In the genomic region with DNA sequence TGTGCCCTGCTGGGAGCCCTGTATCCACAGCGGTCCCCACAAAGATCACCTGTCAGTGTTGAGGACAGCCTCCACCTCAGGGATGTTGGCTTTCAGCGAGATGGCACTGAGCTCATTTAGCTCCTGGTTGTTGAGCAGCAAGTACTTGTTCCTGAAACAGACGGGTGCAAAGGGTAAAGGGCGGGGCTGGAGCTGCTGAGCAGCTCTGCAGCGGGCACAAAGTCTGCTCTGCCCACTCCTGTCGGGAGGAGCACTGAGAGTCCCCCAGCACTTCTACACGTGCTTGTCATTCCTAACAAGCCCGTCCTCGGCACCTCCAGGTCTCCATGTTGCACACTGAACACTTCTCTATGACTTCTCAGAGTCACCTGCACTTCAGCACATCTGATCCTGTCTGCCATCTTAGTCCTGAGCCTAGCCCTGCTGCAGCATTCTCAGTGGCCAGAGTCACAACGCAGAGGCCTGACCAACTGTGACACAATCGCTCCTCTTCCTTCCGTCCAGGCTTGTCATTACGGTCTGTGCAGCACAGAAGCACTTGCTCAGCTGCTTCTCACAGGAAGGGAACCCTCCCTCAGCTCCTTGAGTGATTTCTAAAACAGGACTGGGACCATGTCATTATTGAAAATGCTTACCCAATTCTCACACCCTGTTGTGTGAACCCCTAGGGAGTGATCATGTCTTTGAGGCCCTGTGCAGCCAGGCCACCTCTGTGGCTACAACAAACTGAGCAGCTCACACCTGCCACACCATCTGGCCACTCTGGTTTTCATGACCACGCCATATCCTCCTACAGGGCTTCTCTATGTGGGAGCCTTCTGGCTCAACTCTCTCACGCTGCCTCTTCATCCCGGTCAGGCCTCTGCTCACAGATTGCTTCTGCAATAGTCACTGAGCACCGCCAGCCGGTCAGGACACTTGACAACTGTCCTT, we compare ENCODE assay signal across 11 mouse cellular contexts. TPM values are rescaled to one million over a fixed set of nuclear protein-coding genes. Genes with fewer than 3 reads are reported as not detected.
DNase-seq lines count a peak whose midpoint lies in the region; ATAC-seq lines count a peak whose summit lies in the region.
"Had no signal": no experiment of that assay in that cellular context is flagged by ENCODE, and none has a peak within 500 bp of the region (broad histone marks: within the 10 kb centered on the region; RNA-seq: fewer than 3 reads in every experiment).

No protein-coding gene starts in this region.

- peaks cover 17% of the 10 kb centered on the region for H3K4me1 ChIP-seq in forebrain, embryonic 13.5 days
- H3K4me1 ChIP-seq in forebrain, embryonic 11.5 days (replicated peaks; ENCODE audit: control insufficient read depth, insufficient read depth, low read length) = no peaks in the 10 kb centered on the region
- H3K4me1 ChIP-seq in hindbrain, embryonic 10.5 days (replicated peaks) = peaks cover 12% of the 10 kb centered on the region; the same call in 1 of the 2 replicates
- H3K4me1 ChIP-seq: embryonic facial prominence, embryonic 15.5 days; limb, embryonic 13.5 days had no signal

- no peaks in the 10 kb centered on the region for H3K9me3 ChIP-seq in forebrain, embryonic 13.5 days (replicated peaks)
- no peaks in the 10 kb centered on the region for H3K9me3 ChIP-seq in forebrain, embryonic 11.5 days (ENCODE audit: control insufficient read depth, low read length)
- no peaks in the 10 kb centered on the region for H3K9me3 ChIP-seq in hindbrain, embryonic 10.5 days
- H3K9me3 ChIP-seq: embryonic facial prominence, embryonic 15.5 days; limb, embryonic 13.5 days had no signal

- peaks cover 95% of the 10 kb centered on the region for H3K36me3 ChIP-seq in forebrain, embryonic 13.5 days (ENCODE audit: poor library complexity, severe bottlenecking)
- no peaks in the 10 kb centered on the region; the same call in 1 of the 2 replicates for H3K36me3 ChIP-seq in forebrain, embryonic 11.5 days (ENCODE audit: control insufficient read depth, insufficient read depth, low read length)
- peaks cover 99% of the 10 kb centered on the region for H3K36me3 ChIP-seq in hindbrain, embryonic 10.5 days

- no peak overlapping the region for H3K9ac ChIP-seq in forebrain, embryonic 13.5 days
- no peak overlapping the region for H3K9ac ChIP-seq in forebrain, embryonic 11.5 days (ENCODE audit: low read length)
- H3K9ac ChIP-seq: embryonic facial prominence, embryonic 15.5 days; limb, embryonic 13.5 days had no signal

- H3K4me3 ChIP-seq in forebrain, embryonic 13.5 days = no peak overlapping the region
- no peak overlapping the region for H3K4me3 ChIP-seq in forebrain, embryonic 11.5 days (ENCODE audit: low read depth, low read length)
- H3K4me3 ChIP-seq in hindbrain, embryonic 10.5 days = no peak overlapping the region
- H3K4me3 ChIP-seq: embryonic facial prominence, embryonic 15.5 days; limb, embryonic 13.5 days had no signal

- 85% methylated on average over 18 of the region's 18 CpGs for WGBS in forebrain, embryonic 13.5 days
- 89% methylated on average over 18 of the region's 18 CpGs for WGBS in forebrain, embryonic 11.5 days
- 82% methylated on average over 18 of the region's 18 CpGs for WGBS in hindbrain, embryonic 10.5 days

- ATAC-seq in forebrain, embryonic 13.5 days = peak; percentile 43
- no peak for ATAC-seq in forebrain, embryonic 11.5 days (replicated peaks; ENCODE audit: low FRiP score)

- no peak for DNase-seq in forebrain, embryonic 11.5 days (ENCODE audit: low spot score)
- DNase-seq in 416B (ENCODE audit: low read depth) = peak; percentile 11
- DNase-seq in hindbrain, embryonic 10.5 days (ENCODE audit: low spot score) = peak; percentile 19
- peak; percentile 77 for DNase-seq in kidney, postnatal 14 days
- no peak for DNase-seq in thymus, postnatal 0 days (ENCODE audit: low spot score)
- no peak for DNase-seq in urinary bladder, postnatal 14 days (ENCODE audit: low spot score)
- DNase-seq in right cerebral cortex, postnatal 36 days (ENCODE audit: low spot score in 2 of 2) = no peak
- DNase-seq: thymus, adult 2 months had no signal

- H3K27ac ChIP-seq in forebrain, embryonic 13.5 days = peak overlapping the region; percentile 51
- no peak overlapping the region for H3K27ac ChIP-seq in forebrain, embryonic 11.5 days (ENCODE audit: low read depth, low read length)
- peak overlapping the region; percentile 19 for H3K27ac ChIP-seq in hindbrain, embryonic 10.5 days
- H3K27ac ChIP-seq: embryonic facial prominence, embryonic 15.5 days; limb, embryonic 13.5 days had no signal

- no peaks in the 10 kb centered on the region for H3K27me3 ChIP-seq in forebrain, embryonic 13.5 days
- no peaks in the 10 kb centered on the region for H3K27me3 ChIP-seq in forebrain, embryonic 11.5 days (ENCODE audit: control insufficient read depth, insufficient read depth, low read length)
- no peaks in the 10 kb centered on the region for H3K27me3 ChIP-seq in hindbrain, embryonic 10.5 days (ENCODE audit: insufficient read depth, poor library complexity, severe bottlenecking)
- H3K27me3 ChIP-seq: embryonic facial prominence, embryonic 15.5 days; limb, embryonic 13.5 days had no signal

- H3K4me2 ChIP-seq in forebrain, embryonic 13.5 days = no peak overlapping the region
- no peak overlapping the region for H3K4me2 ChIP-seq in forebrain, embryonic 11.5 days (ENCODE audit: low read depth, low read length, severe bottlenecking)
- H3K4me2 ChIP-seq: embryonic facial prominence, embryonic 15.5 days; limb, embryonic 13.5 days had no signal

RNA-seq across cellular contexts. Expression of a gene that starts 30.8 kb away (rescaled TPM):
- polyA plus RNA-seq in forebrain, embryonic 13.5 days (2015; fragmentation: Nextera tagmentation; extraction: Ambion mirVana) = 0.28 and 0.61 TPM in 2 replicates
- 0.27 and 0.31 TPM in 2 replicates for polyA plus RNA-seq in forebrain, embryonic 11.5 days (2014; fragmentation: Nextera tagmentation; extraction: Ambion mirVana)
- polyA plus RNA-seq in hindbrain, embryonic 10.5 days (2016; fragmentation: Nextera tagmentation; extraction: Ambion mirVana) = 0.49 and 0.69 TPM in 2 replicates
- 0.17 and 0.18 TPM in 2 replicates for polyA plus RNA-seq in thymus, postnatal 0 days (2015; fragmentation: Nextera tagmentation; extraction: Ambion mirVana)

RNA-seq across cellular contexts. Expression of a gene that starts 49.2 kb away (rescaled TPM):
- polyA plus RNA-seq in forebrain, embryonic 13.5 days (2015; fragmentation: Nextera tagmentation; extraction: Ambion mirVana) = 16.7 and 18.7 TPM in 2 replicates
- polyA plus RNA-seq in forebrain, embryonic 11.5 days (2014; fragmentation: Nextera tagmentation; extraction: Ambion mirVana) = 18.1 and 22.3 TPM in 2 replicates
- polyA plus RNA-seq in hindbrain, embryonic 10.5 days (2016; fragmentation: Nextera tagmentation; extraction: Ambion mirVana) = 19.9 and 20.6 TPM in 2 replicates
- 29.4 and 33.8 TPM in 2 replicates for polyA plus RNA-seq in thymus, postnatal 0 days (2015; fragmentation: Nextera tagmentation; extraction: Ambion mirVana)

RNA-seq across cellular contexts. Expression of a gene that starts 50.4 kb away (rescaled TPM):
- polyA plus RNA-seq in forebrain, embryonic 13.5 days (2015; fragmentation: Nextera tagmentation; extraction: Ambion mirVana) = 142 and 144 TPM in 2 replicates
- 141 and 154 TPM in 2 replicates for polyA plus RNA-seq in forebrain, embryonic 11.5 days (2014; fragmentation: Nextera tagmentation; extraction: Ambion mirVana)
- polyA plus RNA-seq in hindbrain, embryonic 10.5 days (2016; fragmentation: Nextera tagmentation; extraction: Ambion mirVana) = 133 and 160 TPM in 2 replicates
- 191 and 217 TPM in 2 replicates for polyA plus RNA-seq in thymus, postnatal 0 days (2015; fragmentation: Nextera tagmentation; extraction: Ambion mirVana)

Comparison
In these comparisons a context has a peak if more than half of its experiments do, and no peak if none do; other contexts are left out.
1. DNase-seq: peak in 416B (single experiment), hindbrain, embryonic 10.5 days (single experiment) and kidney, postnatal 14 days (single experiment); none in forebrain, embryonic 11.5 days (single experiment), thymus, postnatal 0 days (single experiment), urinary bladder, postnatal 14 days (single experiment) and right cerebral cortex, postnatal 36 days (0 of 2).